Mouse (Mus musculus): ENCODE data around the gene Olfm1.

- TF ChIP-seq NRF1 (IDR thresholded peaks at IDR 0.05; ENCODE audit: insufficient read depth, low read depth, low read length, poor library complexity, severe bottlenecking): no peak
- no peak for TF ChIP-seq CTCF (IDR thresholded peaks at IDR 0.05 in 2 of 3, conservative IDR thresholded peaks at IDR 0.05 in 1 of 3; ENCODE audit: control insufficient read depth in 1 of 3, insufficient read depth in 1 of 3, low read depth in 2 of 3, low read length in 3 of 3, poor library complexity in 1 of 3, severe bottlenecking in 1 of 3)
Observed at GRCm38 (mm10) chr2:28195726-28196125, 2.9 kb downstream of the Olfm1 start.
